Mouse (Mus musculus): ENCODE data around the gene Phpt1. TPM values are rescaled to one million over a fixed set of nuclear protein-coding genes. Genes with fewer than 3 reads are reported as not detected.
"Not testable (repeated sequence)": the region's sequence is repeated elsewhere in the genome, so short reads cannot be mapped to it uniquely, and the experiment has no call there.

Gene Phpt1
- polyA plus RNA-seq, 3 experiments from 2014 or later, result 37.0 to 64.3 (median 56.2) TPM

- ATAC-seq, result no peak
These were observed 16.2 kb downstream of the Phpt1 start for GRCm38 (mm10) chr2:25558774-25559173.

GRCm38 (mm10) chr2:25557964-25558360 is 17.1 kb downstream of the Phpt1 start:
- peak; percentile 38 for ATAC-seq

GRCm38 (mm10) chr2:25557221-25557963 is 17.6 kb downstream of the Phpt1 start, which contains the start of gene Edf1:
Gene Edf1 (plus strand): TSS chr2:25557847.
- ATAC-seq, result peak; percentile 99

- ATAC-seq, result no peak
These were observed 18.7 kb downstream of the Phpt1 start for GRCm38 (mm10) chr2:25556296-25556695.

DNA sequence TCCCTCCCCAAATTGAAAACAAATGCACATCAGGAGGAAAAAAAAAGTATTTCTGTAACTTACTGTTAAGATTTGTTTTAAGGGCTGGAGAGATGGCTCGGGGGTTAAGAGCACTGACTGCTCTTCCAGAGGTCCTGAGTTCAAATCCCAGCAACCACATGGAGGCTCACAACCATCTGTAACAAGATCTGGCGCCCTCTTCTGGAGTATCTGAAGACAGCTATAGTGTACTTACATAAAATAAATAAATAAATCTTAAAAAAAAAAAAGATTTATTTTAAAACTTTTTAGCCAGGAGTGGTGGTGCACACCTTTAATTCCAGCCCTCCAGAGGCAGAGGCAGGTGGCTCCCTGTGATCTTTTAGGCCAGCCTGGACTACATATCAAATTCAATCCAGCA is 19.5 kb downstream of the Phpt1 start:
- not testable (repeated sequence) for ATAC-seq

DNA sequence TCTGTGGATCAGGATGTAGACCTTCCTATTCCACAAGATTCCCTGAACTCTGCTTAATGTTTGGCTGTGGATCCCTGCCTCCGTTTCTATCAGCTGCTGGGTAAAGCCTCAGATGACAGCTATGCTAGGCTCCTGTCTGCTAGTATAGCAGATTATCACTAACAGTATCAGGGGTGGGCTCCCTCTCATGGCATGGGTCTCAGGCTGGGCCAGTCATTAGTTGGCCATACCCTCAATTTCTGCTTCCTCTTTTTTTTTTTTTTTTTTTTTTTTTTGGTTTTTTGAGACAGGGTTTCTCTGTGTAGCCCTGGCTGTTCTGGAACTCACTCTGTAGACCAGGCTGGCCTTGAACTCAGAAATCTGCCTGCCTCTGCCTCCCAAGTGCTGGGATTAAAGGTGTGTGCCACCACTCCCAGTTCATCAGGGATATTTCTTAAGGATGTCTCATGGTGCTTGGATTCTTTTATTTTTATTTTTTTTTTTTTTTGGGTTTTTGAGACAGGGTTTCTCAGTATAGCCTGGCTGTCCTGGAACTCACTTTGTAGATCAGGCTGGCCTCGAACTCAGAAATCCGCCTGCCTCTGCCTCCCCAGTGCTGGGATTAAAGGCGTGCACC is 21.7 kb downstream of the Phpt1 start:
- ATAC-seq, result not testable (repeated sequence)

GRCm38 (mm10) chr2:25551186-25551585 is 23.8 kb downstream of the Phpt1 start:
- ATAC-seq, result no peak

GRCm38 (mm10) chr2:25549021-25549991 is 25.7 kb downstream of the Phpt1 start:
- peak; percentile 73 for ATAC-seq

GRCm38 (mm10) chr2:25546811-25547491 is 28.1 kb downstream of the Phpt1 start, which contains the start of gene Traf2:
Gene Traf2 (minus strand): TSS chr2:25546940.
- ATAC-seq, result peak; percentile 85

DNA sequence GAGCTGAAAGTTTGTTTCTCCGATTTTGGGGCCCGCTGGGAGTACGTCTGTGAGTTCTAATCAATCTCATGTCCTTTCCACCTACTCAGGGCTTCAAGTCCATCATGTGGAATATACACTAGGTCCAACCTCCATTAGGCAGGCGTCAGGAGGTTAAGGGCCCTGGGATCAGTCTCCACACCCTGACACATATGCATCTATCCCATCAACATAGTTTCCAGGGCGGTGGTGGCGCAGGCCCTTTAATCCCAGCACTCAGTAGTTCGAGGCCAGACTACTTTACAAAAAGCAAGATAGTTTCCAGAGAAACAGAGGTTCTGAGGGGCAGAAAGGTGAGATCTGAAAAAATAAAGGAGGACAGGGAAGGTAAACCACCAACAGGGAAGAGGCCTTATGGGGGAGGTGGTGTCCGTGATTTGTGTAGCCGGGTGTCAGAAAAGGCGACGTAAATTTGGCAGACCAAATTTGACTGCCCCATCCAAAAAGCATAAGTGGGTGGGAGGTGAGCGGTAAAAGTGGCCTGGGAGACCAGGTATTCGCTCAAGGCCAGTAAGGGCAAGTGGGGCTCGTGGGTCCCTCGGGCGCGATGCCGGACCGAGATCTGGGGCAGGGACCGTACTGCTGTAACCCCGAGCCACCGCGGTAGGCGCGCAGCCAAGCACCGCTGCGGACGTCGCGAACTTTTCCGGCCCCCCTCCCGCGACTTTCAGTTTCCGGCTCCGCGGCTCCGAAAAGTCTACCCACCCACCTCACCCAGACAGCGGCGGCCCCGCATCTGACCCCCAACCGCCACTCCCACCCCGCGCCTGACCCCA is 28.8 kb downstream of the Phpt1 start:
- ATAC-seq, result peak; percentile 17

DNA sequence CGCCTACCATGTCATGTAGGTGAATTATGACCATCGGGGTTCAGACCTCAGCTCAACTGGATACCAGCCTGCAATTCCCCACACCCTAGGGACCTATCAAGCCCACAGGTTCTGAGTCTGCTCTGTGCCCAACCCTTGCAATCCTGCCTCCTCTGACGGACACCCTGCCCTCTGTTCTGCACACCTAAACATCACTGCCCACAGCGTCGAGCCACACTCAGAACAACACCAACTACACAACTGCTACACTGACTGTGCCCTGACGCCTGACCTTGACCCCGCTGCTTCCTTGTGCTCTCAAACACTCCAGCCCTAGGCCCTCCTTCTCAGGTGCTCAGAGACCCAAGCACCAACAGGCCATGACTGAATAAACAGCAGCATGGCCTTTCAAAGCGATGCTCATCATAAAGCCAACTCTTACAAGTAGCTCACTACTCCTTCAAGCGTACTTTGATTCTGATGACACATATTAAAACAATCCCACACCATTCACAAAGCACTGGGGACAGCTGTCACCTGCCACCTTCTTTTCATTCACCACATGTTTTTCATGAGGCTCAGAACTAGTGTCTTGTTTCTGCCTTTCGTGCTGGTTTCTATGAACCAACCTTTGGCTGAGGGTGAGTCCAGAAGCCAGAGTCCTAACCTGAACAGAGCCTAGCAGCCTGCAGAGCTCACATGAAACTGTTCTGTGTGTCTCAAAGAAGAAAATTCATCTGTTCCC is 33.2 kb downstream of the Phpt1 start:
- ATAC-seq, result no peak

GRCm38 (mm10) chr2:25540541-25540948 is 34.5 kb downstream of the Phpt1 start:
- no peak for ATAC-seq

GRCm38 (mm10) chr2:25536531-25536930 is 38.5 kb downstream of the Phpt1 start:
- no peak for ATAC-seq

DNA sequence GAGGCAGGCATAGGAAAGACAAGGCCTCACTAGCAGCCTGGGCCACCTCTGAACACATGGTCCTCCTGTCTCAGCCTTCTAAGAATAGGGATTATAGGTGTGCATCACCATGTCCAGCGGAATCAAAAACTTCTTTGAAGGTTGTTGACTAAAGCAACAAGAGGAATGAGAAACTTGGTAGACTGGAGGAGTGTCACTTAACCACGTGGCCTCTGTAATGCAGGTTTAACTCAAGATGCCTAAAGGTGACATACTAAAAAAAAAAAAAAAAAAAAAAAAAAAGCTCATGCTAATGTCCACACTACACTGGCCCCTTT is 40.2 kb downstream of the Phpt1 start:
- no peak for ATAC-seq

DNA sequence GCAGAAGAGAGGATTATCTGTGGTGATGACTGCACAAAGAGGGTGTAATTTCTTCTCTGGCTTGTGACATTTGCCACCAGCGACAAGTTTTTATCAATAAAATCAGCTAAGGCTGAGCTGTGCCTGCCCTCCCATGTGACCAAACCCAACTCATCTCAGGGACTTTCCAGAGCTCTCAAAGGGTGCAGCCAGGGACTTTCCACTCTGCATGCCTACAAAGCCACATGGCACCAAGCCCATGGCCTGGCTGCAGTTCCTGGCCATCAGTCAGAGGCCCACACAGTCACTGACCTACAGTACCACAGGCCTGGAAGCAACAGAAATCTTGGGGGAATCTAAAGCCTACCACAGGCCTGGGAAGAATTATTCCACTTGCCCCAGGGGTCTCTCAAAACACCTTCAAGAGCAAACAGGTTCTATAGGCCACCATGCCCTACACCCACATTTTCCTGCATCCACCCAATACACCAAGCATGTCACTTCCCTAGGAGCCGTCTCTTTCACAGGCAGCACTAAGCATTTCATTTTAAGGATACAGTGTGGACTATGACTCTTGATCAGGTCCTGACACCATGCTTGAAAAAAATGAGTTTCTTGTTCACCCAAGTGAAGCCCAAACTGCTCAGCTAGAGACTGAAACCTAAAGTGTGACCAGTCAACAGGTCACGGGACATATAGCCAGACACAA is 40.7 kb downstream of the Phpt1 start:
- ATAC-seq, result peak; percentile 94

- ATAC-seq, result no peak
These were observed 41.3 kb downstream of the Phpt1 start for GRCm38 (mm10) chr2:25533707-25534106.

GRCm38 (mm10) chr2:25526510-25527302 is 48.3 kb downstream of the Phpt1 start:
- no peak for ATAC-seq
